Mouse (Mus musculus): ENCODE data around the gene Spint3. TPM values are rescaled to one million over a fixed set of nuclear protein-coding genes. Genes with fewer than 3 reads are reported as not detected.
"Not testable (repeated sequence)": the region's sequence is repeated elsewhere in the genome, so short reads cannot be mapped to it uniquely, and the experiment has no call there.

Spint3 gene
- polyA plus RNA-seq (2011; ENCODE audit: insufficient read length, low read depth, missing spikeins), result not detected in 2 replicates

DNA sequence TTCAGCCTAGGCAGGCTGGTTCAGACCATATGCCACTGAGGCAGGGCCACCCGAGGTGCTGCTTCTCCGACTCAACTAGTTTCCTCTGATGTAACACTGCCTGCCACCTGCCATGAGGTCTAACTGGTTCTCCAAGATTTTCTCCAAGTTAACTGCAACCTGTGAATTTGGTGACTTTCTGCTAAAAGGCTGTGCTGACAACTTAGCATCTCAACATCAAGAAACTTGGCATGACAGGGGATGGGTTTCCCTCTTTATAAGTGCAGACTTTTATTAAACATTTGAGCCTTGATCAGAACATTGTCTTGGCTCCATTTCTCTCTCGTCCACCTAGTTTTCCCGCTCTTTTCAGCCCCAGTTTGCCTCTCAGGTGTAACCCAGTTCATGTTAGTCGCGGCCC lies at the start of gene Spint3:
Gene Spint3 (minus strand): TSS at position 101 of the 400 bp plus-strand sequence.
- not testable (repeated sequence) for H3K4me1 ChIP-seq (ENCODE audit: control insufficient read depth, insufficient read depth, low read length); H3K4me3 ChIP-seq (ENCODE audit: insufficient read depth, low read length); H3K27ac ChIP-seq (ENCODE audit: insufficient read depth, low read length)

DNA sequence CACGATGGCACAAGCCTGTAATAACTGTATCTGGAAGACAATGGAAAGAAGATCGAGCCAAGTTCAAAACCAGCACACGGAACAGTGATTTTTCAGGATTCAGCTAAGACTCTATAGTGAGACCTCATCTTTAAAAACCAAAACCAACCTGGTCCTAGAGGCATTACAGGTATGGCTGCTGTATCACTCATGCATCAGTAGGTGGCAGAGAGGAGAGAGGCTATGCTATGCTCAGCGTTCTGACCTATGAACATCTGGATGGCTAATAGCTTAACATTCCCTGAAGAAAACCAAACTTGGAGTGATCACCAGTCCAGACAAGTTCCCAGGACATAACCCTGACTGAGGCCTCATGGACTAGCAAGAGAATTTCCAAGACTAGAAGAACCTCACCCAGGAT lies 48.5 kb upstream of the Spint3 start:
- Histone ChIP-seq H3K27ac (ENCODE audit: insufficient read depth, low read length) (no peak overlapping the region), H3K4me1 (ENCODE audit: control insufficient read depth, insufficient read depth, low read length) (no peaks in the 10 kb centered on the region), H3K4me3 (ENCODE audit: insufficient read depth, low read length) (no peak overlapping the region)
- TF ChIP-seq CTCF (IDR thresholded peaks at IDR 0.05; ENCODE audit: borderline replicate concordance, insufficient read depth, low read length) (no peak), POLR2A (IDR thresholded peaks at IDR 0.05; ENCODE audit: low read depth, low read length) (no peak)

DNA sequence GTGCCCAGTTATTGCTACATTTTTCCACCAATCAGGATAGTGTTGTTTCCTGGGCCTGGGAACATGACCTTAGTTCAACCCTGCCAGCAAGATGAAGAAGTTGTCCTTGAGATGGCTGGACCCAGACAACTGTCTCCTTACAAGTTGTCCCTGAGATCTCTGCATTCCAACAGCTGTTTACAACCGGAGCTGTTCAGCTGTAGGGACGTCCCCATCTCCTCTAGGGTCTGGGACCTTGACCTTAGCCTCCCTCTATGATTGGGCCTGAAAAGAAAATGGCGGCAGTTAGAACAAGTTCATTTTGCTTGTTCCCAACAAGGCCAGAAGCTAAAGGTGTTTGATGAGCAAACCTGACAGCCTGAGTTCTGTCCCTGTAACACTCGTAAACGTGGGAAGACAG lies 45.8 kb upstream of the Spint3 start:
- no peak for TF ChIP-seq CTCF (IDR thresholded peaks at IDR 0.05; ENCODE audit: borderline replicate concordance, insufficient read depth, low read length)
- TF ChIP-seq POLR2A (IDR thresholded peaks at IDR 0.05; ENCODE audit: low read depth, low read length), result no peak
- H3K27ac ChIP-seq (ENCODE audit: insufficient read depth, low read length), result no peak overlapping the region
- no peak overlapping the region for H3K4me3 ChIP-seq (ENCODE audit: insufficient read depth, low read length)
- no peaks in the 10 kb centered on the region for H3K4me1 ChIP-seq (ENCODE audit: control insufficient read depth, insufficient read depth, low read length)

DNA sequence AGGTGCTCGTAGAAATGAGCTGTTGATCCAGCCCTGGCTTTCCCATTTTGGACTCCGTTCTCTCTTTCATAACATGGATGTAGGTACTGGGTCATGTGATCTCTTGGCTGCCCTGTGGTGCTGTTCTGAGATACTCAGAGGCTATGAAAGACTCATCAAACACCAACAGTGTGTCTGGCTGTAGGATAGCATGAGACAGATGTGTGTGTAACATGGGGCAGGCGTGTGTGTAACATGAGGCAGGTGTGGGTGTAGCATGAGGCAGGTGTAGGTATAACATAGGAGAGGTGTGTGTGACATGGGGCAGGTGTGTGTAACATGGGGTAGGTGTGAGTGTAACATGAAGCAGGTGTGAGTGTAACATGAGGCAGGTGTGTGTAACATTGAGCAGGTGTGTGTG lies 42.1 kb upstream of the Spint3 start:
- Histone ChIP-seq H3K27ac (ENCODE audit: insufficient read depth, low read length) (no peak overlapping the region), H3K4me3 (ENCODE audit: insufficient read depth, low read length) (no peak overlapping the region), H3K4me1 (ENCODE audit: control insufficient read depth, insufficient read depth, low read length) (peaks cover 9% of the 10 kb centered on the region; the same call in 1 of the 2 replicates)
- TF ChIP-seq CTCF (IDR thresholded peaks at IDR 0.05; ENCODE audit: borderline replicate concordance, insufficient read depth, low read length) (no peak), POLR2A (IDR thresholded peaks at IDR 0.05; ENCODE audit: low read depth, low read length) (no peak)

DNA sequence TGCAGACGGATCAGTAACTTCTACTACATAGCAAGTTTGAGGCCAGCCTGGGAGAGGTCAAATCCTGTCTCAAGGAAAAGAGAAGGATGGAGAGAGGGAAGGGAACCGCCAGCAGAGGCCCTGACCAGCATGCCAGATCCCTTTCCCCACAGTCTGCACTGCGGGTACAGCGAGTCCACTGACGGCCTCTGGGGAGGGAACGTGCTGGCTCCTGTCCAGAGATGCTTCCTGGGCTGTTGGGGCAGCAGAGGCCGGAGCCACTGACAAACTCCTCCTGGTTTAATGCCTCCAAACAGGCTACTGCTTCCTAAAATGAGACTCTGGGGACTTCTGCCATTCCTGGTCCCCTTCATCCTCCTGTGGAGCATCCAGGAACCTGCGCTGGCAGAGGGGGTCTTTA lies 40.2 kb upstream of the Spint3 start, which contains the start of the genes Wfdc6b and Wfdc8:
Gene Wfdc6b (plus strand): TSS at position 52 of the 400 bp plus-strand sequence.
Gene Wfdc8 (minus strand): TSS at position 156 of the 400 bp plus-strand sequence.
- not testable (repeated sequence) for H3K27ac ChIP-seq (ENCODE audit: insufficient read depth, low read length); H3K4me3 ChIP-seq (ENCODE audit: insufficient read depth, low read length)
- H3K4me1 ChIP-seq (ENCODE audit: control insufficient read depth, insufficient read depth, low read length), result peaks cover 11% of the 10 kb centered on the region; the same call in 1 of the 2 replicates

DNA sequence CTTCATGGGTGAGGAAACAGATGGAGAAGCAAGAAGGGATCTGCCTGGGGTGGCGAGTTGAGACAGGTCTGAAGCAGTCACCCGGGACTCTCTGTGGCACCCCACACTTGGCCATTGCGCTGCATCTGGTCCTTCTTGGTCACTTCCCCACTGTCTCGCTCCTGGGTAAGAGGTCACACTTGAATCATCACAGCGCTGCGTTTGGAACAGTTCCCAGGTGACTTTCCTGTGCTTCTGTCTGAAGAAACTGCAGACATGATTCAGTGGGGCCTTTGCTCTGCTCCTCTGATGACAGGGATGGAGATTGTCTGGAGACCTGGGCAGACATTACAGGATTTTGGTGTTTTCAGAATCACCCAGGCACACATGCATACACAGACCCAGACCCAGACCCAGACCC lies 35.5 kb upstream of the Spint3 start:
- no peak overlapping the region for H3K27ac ChIP-seq (ENCODE audit: insufficient read depth, low read length)
- H3K4me3 ChIP-seq (ENCODE audit: insufficient read depth, low read length), result no peak overlapping the region
- TF ChIP-seq CTCF (IDR thresholded peaks at IDR 0.05; ENCODE audit: borderline replicate concordance, insufficient read depth, low read length) (no peak), POLR2A (IDR thresholded peaks at IDR 0.05; ENCODE audit: low read depth, low read length) (no peak)
- H3K4me1 ChIP-seq (ENCODE audit: control insufficient read depth, insufficient read depth, low read length), result peaks cover 15% of the 10 kb centered on the region

DNA sequence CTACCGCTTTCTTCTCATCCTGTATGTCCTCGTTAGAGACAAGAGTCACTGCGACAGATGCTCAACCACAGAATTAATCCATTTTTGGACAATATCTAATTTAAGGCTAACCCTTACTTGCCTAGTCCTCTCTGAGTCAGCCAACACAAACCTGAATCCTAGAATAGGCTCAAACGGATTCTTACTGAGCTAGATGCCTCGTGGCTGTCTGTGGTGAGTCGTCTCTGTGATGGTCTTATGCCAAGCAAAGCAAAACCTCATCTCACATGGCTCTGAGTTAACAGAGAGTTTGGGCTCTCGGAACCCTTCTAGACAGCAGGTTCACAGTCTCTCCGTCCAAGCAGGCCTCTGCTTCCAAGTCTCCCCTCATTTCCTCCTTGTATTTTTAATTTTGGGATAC lies 31.2 kb upstream of the Spint3 start:
- Histone ChIP-seq H3K27ac (ENCODE audit: insufficient read depth, low read length) (peak overlapping the region; percentile 53; the same call in 1 of the 2 replicates), H3K4me3 (ENCODE audit: insufficient read depth, low read length) (no peak overlapping the region), H3K4me1 (ENCODE audit: control insufficient read depth, insufficient read depth, low read length) (peaks cover 5% of the 10 kb centered on the region)
- TF ChIP-seq POLR2A (IDR thresholded peaks at IDR 0.05; ENCODE audit: low read depth, low read length) (no peak), CTCF (IDR thresholded peaks at IDR 0.05; ENCODE audit: borderline replicate concordance, insufficient read depth, low read length) (no peak)

DNA sequence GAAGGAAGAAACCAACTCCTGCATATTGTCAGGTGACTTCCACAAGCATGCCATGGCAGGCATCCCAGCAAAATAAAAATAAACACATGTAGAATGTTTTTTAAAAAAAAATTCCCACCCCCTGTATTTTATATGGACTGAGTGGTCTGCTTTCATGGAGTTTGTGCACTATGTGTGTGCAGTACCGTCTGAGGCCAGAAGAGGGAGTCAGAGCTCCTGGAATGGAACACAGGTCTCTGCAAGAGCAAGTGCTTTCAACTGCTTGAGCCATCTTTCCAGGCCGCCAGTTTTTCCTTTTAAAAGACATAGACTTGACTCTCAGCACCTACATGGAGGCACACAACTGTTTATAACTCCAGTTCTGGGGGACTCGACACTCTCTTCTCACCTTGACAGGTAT lies 30.2 kb upstream of the Spint3 start:
- TF ChIP-seq POLR2A (IDR thresholded peaks at IDR 0.05; ENCODE audit: low read depth, low read length), result no peak
- no peak for TF ChIP-seq CTCF (IDR thresholded peaks at IDR 0.05; ENCODE audit: borderline replicate concordance, insufficient read depth, low read length)
- Histone ChIP-seq H3K4me1 (ENCODE audit: control insufficient read depth, insufficient read depth, low read length) (peaks cover 3% of the 10 kb centered on the region; the same call in 1 of the 2 replicates), H3K4me3 (ENCODE audit: insufficient read depth, low read length) (no peak overlapping the region), H3K27ac (ENCODE audit: insufficient read depth, low read length) (no peak overlapping the region)

DNA sequence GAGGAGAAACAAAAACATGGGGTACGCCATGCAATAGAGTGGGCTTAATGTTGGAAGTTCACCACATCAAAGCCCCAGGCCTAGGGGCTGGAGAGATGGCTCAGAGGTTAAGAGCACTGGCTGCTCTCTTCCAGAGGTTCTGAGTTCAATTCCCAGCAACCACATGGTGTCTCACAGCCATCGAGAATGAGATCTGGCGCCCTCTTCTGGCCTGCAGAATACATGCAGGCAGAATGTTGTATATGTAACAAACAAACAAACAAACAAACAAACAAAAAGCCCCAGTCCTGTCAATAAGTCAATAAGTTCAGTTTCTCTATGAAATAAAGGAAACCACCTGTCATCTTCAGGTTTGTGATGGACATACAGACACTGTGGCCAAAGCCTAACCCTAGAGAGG lies 26.9 kb upstream of the Spint3 start:
- H3K4me1 ChIP-seq (ENCODE audit: control insufficient read depth, insufficient read depth, low read length), result peaks cover 3% of the 10 kb centered on the region; the same call in 1 of the 2 replicates
- H3K4me3 ChIP-seq (ENCODE audit: insufficient read depth, low read length), result no peak overlapping the region
- no peak for TF ChIP-seq POLR2A (IDR thresholded peaks at IDR 0.05; ENCODE audit: low read depth, low read length)
- no peak overlapping the region for H3K27ac ChIP-seq (ENCODE audit: insufficient read depth, low read length)

DNA sequence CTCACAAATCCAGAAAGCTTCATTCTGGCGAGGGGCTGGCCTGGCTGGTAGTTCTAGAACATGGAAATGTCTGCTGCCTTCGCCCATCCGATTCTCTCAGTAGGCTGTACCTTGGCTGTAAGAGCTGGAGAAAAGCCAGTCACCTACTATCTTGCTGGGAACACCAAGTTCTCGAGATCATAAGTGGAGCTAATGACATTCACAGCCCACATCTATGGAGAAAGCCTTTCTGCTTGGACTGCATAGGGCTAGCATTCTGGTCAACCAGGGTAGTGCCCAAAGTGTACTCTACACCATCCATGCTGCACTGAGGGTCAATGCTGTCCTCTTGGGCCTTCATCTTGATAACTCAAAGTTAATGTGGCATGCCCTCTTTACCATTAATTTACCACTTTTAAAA lies 20.2 kb upstream of the Spint3 start, which contains the start of gene Eppin:
Gene Eppin (minus strand): TSS at position 101 of the 400 bp plus-strand sequence.
- TF ChIP-seq POLR2A (IDR thresholded peaks at IDR 0.05; ENCODE audit: low read depth, low read length) (no peak), CTCF (IDR thresholded peaks at IDR 0.05; ENCODE audit: borderline replicate concordance, insufficient read depth, low read length) (no peak)
- no peak within 1 kb of the TSS for H3K27ac ChIP-seq (ENCODE audit: insufficient read depth, low read length)
- H3K4me3 ChIP-seq (ENCODE audit: insufficient read depth, low read length), result no peak within 1 kb of the TSS
- H3K4me1 ChIP-seq (ENCODE audit: control insufficient read depth, insufficient read depth, low read length), result no peaks in the 10 kb centered on the region

DNA sequence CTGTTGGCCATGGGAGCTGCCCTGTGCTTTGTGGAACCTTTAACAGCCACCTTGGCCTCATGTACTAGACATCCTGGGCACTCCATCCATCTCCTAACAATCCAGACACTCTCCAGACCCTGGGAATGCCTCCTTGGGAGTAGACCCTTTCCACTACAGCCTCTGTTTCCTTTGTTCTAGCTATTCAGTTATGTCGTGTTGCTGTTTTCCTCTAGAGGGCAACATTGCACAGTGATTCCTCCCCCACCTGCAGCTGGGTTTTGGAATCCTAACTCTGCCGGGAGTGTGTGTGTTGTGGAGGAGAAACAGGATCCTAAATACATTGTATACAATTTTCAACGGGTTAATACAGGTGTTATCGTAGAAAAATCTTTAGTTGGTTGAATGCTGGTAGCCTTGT lies 18.8 kb upstream of the Spint3 start:
- Histone ChIP-seq H3K4me1 (ENCODE audit: control insufficient read depth, insufficient read depth, low read length) (no peaks in the 10 kb centered on the region), H3K4me3 (ENCODE audit: insufficient read depth, low read length) (no peak overlapping the region), H3K27ac (ENCODE audit: insufficient read depth, low read length) (no peak overlapping the region)
- TF ChIP-seq CTCF (IDR thresholded peaks at IDR 0.05; ENCODE audit: borderline replicate concordance, insufficient read depth, low read length) (peak; percentile 59; the same call in 1 of the 2 replicates), POLR2A (IDR thresholded peaks at IDR 0.05; ENCODE audit: low read depth, low read length) (no peak)

DNA sequence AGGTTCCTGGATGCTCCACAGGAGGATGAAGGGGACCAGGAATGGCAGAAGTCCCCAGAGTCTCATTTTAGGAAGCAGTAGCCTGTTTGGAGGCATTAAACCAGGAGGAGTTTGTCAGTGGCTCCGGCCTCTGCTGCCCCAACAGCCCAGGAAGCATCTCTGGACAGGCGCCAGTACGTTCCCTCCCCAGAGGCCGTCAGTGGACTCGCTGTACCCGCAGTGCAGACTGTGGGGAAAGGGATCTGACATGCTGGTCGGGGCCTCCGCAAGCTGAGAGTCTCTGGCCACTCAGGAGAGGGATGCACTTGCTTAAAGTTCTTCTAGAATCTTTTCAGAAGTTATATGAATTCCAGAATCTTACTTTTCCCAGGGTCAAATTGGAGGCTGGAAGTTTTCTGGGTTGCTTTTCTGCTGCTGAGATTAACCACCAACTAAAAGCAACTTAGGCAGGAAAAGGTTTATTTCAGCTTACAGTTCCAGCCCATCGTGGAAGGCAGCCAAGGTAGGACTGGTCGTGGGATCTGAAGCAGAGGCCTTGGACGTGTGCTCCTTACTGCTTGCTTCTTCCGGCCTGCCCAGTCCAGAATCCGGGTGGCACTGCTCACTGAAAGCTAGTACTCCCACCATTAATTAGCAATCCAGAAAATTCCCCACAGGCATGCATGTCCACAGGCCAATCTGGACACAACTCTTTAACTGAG lies 11.9 kb upstream of the Spint3 start, which contains the start of gene Wfdc6a:
Gene Wfdc6a (minus strand): TSS at position 423 of the 701 bp plus-strand sequence.
- not testable (repeated sequence) for H3K27ac ChIP-seq (ENCODE audit: insufficient read depth, low read length); H3K4me3 ChIP-seq (ENCODE audit: insufficient read depth, low read length); H3K4me1 ChIP-seq (ENCODE audit: control insufficient read depth, insufficient read depth, low read length)
